Mouse (Mus musculus) cortical plate, adult 2 months (tissue): Measurements from ENCODE around the gene Cd164.

Experiments
- CTCF ChIP-seq: fragments of 200-500 bp; IDR thresholded peaks from 2 replicates; pipeline ENCODE4 v1.5.1; 2011; ENCODE audit warnings: mild to moderate bottlenecking, control low read depth, low read length; ENCODE audit not compliant: insufficient read depth; ENCODE audit errors: extremely low read depth
- POLR2A ChIP-seq: fragments of 200-500 bp; IDR thresholded peaks from 2 replicates; pipeline ENCODE4 v1.6.1; 2011; ENCODE audit warnings: mild to moderate bottlenecking, low read length, control low read depth; ENCODE audit not compliant: insufficient read depth; ENCODE audit errors: extremely low read depth

GRCm38 (mm10) chr10:41472962-41473481, 46.2 kb upstream of the Cd164 start:
- TF ChIP-seq POLR2A, result no peak
- no peak for TF ChIP-seq CTCF
